Mouse (Mus musculus): Measurements from ENCODE around the gene Nkain4.

Gene Nkain4

GRCm38 (mm10) chr2:180892841-180893521, 61.5 kb downstream of the Nkain4 start:
- POLR2A ChIA-PET: interaction anchor here (0.6 to 4.3 kb wide), 11 partner anchors 9 to 182 kb away, joined by 3 to 39 read pairs (median 4); partner anchors contain the start of gene Ythdf1 (in 3 of the 4)
- CTCF ChIA-PET: interaction anchor here in 3 of 4 experiments (0.7 to 1.8 kb wide), 5 partner anchors 10 to 311 kb away, joined by 3 to 15 read pairs (median 5); no protein-coding TSS in a partner anchor

DNA sequence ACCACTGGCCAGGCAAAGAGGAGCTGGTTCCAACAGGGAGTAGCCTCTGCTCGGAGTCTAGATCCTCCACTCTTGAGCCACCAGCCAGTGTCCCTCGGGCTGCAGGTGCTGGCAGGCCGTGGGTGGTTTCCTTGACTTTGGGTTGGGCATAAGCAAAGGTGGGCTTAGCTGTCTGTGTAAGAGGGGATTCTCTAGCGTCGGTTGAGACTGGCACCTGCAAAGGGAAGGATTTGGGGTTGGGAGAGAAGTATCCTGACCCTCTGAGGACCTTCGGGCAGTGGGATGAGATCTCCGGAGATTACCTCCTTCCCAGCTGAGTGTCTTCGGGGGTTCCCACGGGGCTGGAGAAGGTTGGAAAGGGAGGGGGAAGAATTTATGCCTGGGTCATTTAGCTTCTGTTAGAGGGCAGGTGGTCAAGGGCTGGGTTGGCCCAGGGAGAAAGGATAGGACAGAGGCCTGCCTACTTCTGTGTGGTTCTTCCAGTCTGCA, 62.6 kb downstream of the Nkain4 start:
- CTCF ChIA-PET: interaction anchor here in 2 of 4 experiments (0.7 to 1.3 kb wide), 2 partner anchors 72 to 137 kb away, joined by 4 to 15 read pairs; no protein-coding TSS in a partner anchor
- POLR2A ChIA-PET: interaction anchor here in 2 of 4 experiments (0.7 to 4.3 kb wide), 5 partner anchors 12 to 365 kb away, joined by 3 to 39 read pairs (median 4); no protein-coding TSS in a partner anchor

DNA sequence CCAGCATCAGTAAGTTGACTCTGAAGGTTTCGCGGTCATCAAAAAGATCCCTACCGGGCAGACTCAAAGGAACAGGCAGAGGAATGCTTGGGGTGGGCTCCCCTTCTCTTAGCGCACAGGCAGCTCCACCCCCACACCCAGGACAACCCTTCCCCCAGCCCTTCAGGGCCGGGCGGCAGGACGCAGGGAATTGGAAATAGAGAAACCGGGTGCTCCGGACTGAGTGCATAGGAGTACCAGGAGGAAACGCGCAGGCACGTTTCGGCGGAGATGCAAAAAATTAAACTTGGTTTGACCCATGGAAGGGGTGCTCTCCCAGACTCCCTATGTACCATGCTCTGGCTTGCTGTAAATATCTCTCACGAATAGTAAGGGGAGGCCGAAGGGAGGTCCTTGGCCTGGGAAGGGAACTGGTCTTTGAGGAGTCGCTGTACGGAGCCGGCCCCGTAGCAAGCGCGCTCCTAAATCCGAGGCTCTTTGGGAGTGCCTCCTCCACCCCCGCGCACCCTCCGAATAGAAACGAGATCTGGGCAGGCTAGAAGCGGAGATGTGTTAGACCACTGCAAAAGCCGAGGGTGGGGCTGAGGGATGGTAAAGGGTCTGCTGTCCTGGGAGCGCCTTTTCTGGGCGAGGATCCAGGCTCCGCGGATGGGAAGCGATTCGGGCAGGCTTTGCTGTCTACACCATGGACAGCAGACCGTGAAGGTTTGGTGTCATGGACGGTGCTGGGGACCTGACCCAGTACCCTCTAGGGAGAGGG, 63.2 kb downstream of the Nkain4 start:
- POLR2A ChIA-PET: interaction anchor here in 3 of 4 experiments (0.7 to 4.3 kb wide), 9 partner anchors 10 to 366 kb away, joined by 3 to 39 read pairs (median 4); partner anchors contain the start of gene Ythdf1 (in 1 of the 3)
- CTCF ChIA-PET: interaction anchor here in 2 of 4 experiments (0.5 to 1.3 kb wide), 2 partner anchors 73 to 103 kb away, joined by 4 read pairs; no protein-coding TSS in a partner anchor

- POLR2A ChIA-PET: interaction anchor here in 3 of 4 experiments (0.6 to 4.3 kb wide), 15 partner anchors 9 to 606 kb away, joined by 3 to 39 read pairs (median 3); partner anchors contain the start of genes Ythdf1 (in 3 of the 3), Arfgap1 (in 1 of the 3), Birc7 (in 1 of the 3) and Tpd52l2 (in 1 of the 3)
- CTCF ChIA-PET: interaction anchor here (0.5 to 1.3 kb wide), 8 partner anchors 15 to 644 kb away, joined by 3 to 6 read pairs (median 4); partner anchors contain the start of genes Dido1 (in 1 of the 4) and Gid8 (in 1 of the 4)
Measured at GRCm38 (mm10) chr2:180890422-180891074, 64.0 kb downstream of the Nkain4 start.

- POLR2A ChIA-PET: interaction anchor here in 3 of 4 experiments (0.6 to 4.3 kb wide), 20 partner anchors 14 to 607 kb away, joined by 3 to 39 read pairs (median 4); partner anchors contain the start of genes Ythdf1 (in 3 of the 3), Arfgap1 (in 1 of the 3), Birc7 (in 1 of the 3) and Tpd52l2 (in 1 of the 3)
- CTCF ChIA-PET: interaction anchor here (0.6 to 1.3 kb wide), 19 partner anchors 10 to 645 kb away, joined by 3 to 17 read pairs (median 4); partner anchors contain the start of genes Arfgap1 (in 1 of the 4), Bhlhe23 (in 1 of the 4), Dido1 (in 1 of the 4) and Gid8 (in 1 of the 4)
Measured at GRCm38 (mm10) chr2:180889921-180890280, 64.6 kb downstream of the Nkain4 start.

DNA sequence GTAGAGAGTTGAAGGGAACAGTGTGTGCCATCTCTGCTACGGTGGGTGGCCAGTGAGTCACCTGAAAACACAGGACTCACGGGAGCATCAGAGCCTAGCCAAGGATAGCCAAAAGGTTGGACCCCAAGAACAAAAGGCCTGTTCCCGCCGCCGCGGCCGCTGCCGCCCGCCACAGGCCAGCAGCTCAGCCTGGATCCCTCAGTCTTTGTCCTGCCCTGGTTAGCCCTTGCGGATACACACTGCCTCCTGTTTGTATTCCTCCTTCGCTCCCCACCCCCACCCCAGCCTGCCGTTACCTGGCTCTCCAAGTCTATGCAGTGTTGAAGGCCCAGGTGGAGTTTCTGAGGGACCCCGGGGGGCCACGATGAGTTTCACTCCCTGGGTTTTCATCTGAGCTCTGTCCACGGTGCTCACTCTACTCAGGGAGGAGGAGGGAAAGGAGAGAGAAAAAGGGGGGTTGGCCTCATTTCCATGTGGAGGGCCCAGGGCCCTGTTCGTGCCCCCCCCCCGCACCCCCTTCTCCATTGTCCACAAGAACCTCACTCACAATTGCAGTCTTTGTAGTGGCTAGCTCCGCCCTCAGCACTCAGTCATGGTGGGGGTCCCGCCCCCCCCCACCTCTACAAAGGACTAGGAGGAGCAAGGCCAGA, 65.1 kb downstream of the Nkain4 start:
- POLR2A ChIA-PET: interaction anchor here in 3 of 4 experiments (0.6 to 4.3 kb wide), 20 partner anchors 15 to 607 kb away, joined by 3 to 39 read pairs (median 4); partner anchors contain the start of genes Ythdf1 (in 2 of the 3), Arfgap1 (in 1 of the 3), Birc7 (in 1 of the 3) and Tpd52l2 (in 1 of the 3)
- CTCF ChIA-PET: interaction anchor here (0.6 to 1.3 kb wide), 19 partner anchors 10 to 645 kb away, joined by 3 to 17 read pairs (median 4); partner anchors contain the start of genes Arfgap1 (in 1 of the 4), Bhlhe23 (in 1 of the 4), Dido1 (in 1 of the 4) and Gid8 (in 1 of the 4)

GRCm38 (mm10) chr2:180885270-180885669, 69.2 kb downstream of the Nkain4 start:
- POLR2A ChIA-PET: interaction anchor here in 1 of 4 experiments (0.8 to 1.2 kb wide), 2 partner anchors 12 to 315 kb away, joined by 3 to 6 read pairs; no protein-coding TSS in a partner anchor
- CTCF ChIA-PET: interaction anchor here (0.6 to 2.1 kb wide), 6 partner anchors 9 to 448 kb away, joined by 3 to 13 read pairs (median 4); no protein-coding TSS in a partner anchor
